Mouse (Mus musculus) liver, postnatal 0 days (tissue): ENCODE data around the gene Tbc1d14. TPM values are rescaled to one million over a fixed set of nuclear protein-coding genes. Genes with fewer than 3 reads are reported as not detected.

Source experiments
- ATAC-seq: fragments of 200-750 bp; cut with Nextera tagmentation; 2 replicates; pipeline ENCODE4 v1.8.0; 2017; ENCODE audit warnings: mild to moderate bottlenecking, moderate library complexity
- DNase-seq: peaks from one replicate; pipeline ENCODE4 v3.0.0-alpha.2; 2016
- H3K27ac ChIP-seq: fragments of 300-500 bp; sonication (generic); 2 replicates; pipeline ENCODE4 v1.5.1; 2014; ENCODE audit warnings: antibody characterized with exemption, moderate library complexity, mild to moderate bottlenecking, low read depth
- H3K27me3 ChIP-seq: fragments of 300-500 bp; sonication (generic); 2 replicates; pipeline ENCODE4 v1.6.1; 2014; ENCODE audit warnings: low read length, control low read depth, mixed read lengths; ENCODE audit not compliant: insufficient read depth
- H3K36me3 ChIP-seq: fragments of 300-500 bp; sonication (generic); replicated peaks from 2 replicates; pipeline ENCODE4 v1.6.1; 2014; ENCODE audit warnings: mild to moderate bottlenecking, control low read depth, low read length, moderate library complexity, mixed read lengths; ENCODE audit not compliant: insufficient read depth
- H3K4me1 ChIP-seq: fragments of 300-500 bp; sonication (generic); 2 replicates; pipeline ENCODE4 v1.6.1; 2014; ENCODE audit warnings: antibody characterized with exemption, mild to moderate bottlenecking, control low read depth; ENCODE audit not compliant: insufficient read depth
- H3K4me2 ChIP-seq: fragments of 300-500 bp; sonication (generic); 2 replicates; pipeline ENCODE4 v1.6.1; 2014; ENCODE audit warnings: low read depth, mild to moderate bottlenecking, low read length, moderate library complexity, mixed read lengths
- H3K4me3 ChIP-seq: fragments of 300-500 bp; sonication (generic); 2 replicates; pipeline ENCODE4 v1.5.1; 2014; ENCODE audit warnings: low read depth, low read length
- H3K9ac ChIP-seq: fragments of 300-500 bp; sonication (generic); replicated peaks from 2 replicates; pipeline ENCODE4 v1.6.1; 2014; ENCODE audit warnings: mild to moderate bottlenecking, moderate library complexity
- H3K9me3 ChIP-seq: fragments of 300-500 bp; sonication (generic); 2 replicates; pipeline ENCODE4 v1.6.1; 2016; ENCODE audit warnings: mild to moderate bottlenecking, control low read depth, low read length, mixed read lengths
- CTCF ChIP-seq: sonication (generic); IDR thresholded peaks from 2 replicates; pipeline ENCODE4 v1.5.1; 2016; ENCODE audit warnings: antibody characterized with exemption, low read depth
- EP300 ChIP-seq: IDR thresholded peaks from 2 replicates; pipeline ENCODE4 v1.6.1; 2016; ENCODE audit warnings: antibody characterized with exemption, low read depth, mild to moderate bottlenecking
- WGBS: fragments of 180-500 bp; shearing (Covaris S2); extraction: QIAGEN DNeasy Blood & Tissue Kit; methylation state at CpG from one replicate; pipeline ENCODE4 v1.1.7; 2014; ENCODE audit not compliant: insufficient replicate concordance; 5-methylcytosine and 5-hydroxymethylcytosine counted together
- polyA plus RNA-seq: library from polyadenylated mRNA; unstranded; fragments of >200 nt; fragmentation: Nextera tagmentation; extraction: Ambion mirVana; gene quantifications from 2 replicates; pipeline ENCODE4 v1.2.1, GENCODE M21; 2015

Gene Tbc1d14
- polyA plus RNA-seq, 1 experiment from 2014 or later = 6.5 TPM

GRCm38 (mm10) chr5:36464709-36465661 is 128.1 kb downstream of the Tbc1d14 start, which contains the start of gene Grpel1:
Gene Grpel1 (plus strand): TSS chr5:36464998.
- peaks cover 9% of the 10 kb centered on the region for H3K36me3 ChIP-seq
- DNase-seq = peak; percentile 98
- H3K27me3 ChIP-seq = no peaks in the 10 kb centered on the region
- H3K4me1 ChIP-seq = peaks cover 19% of the 10 kb centered on the region
- TF ChIP-seq EP300 (no peak), CTCF (0 out of 2 replicates have a peak, but pooled peaks have one; percentile 1)
- peak; percentile 94 for ATAC-seq
- 1% methylated on average over 68 of the region's 68 CpGs for WGBS
- H3K27ac ChIP-seq = peak within 1 kb of the TSS; percentile 99
- peak within 1 kb of the TSS; percentile 94 for H3K9ac ChIP-seq
- peak within 1 kb of the TSS; percentile 94 for H3K4me2 ChIP-seq
- peak within 1 kb of the TSS; percentile 99 for H3K4me3 ChIP-seq
- no peaks in the 10 kb centered on the region for H3K9me3 ChIP-seq

GRCm38 (mm10) chr5:36463391-36463790 is 129.7 kb downstream of the Tbc1d14 start:
- no peak overlapping the region for H3K4me2 ChIP-seq
- whole genome bisulfite sequencing = 68% methylated on average over 5 of the region's 5 CpGs
- ATAC-seq = no peak
- H3K9ac ChIP-seq = no peak overlapping the region
- DNase-seq = no peak
- H3K4me3 ChIP-seq = no peak overlapping the region
- no peaks in the 10 kb centered on the region for H3K27me3 ChIP-seq
- H3K27ac ChIP-seq = no peak overlapping the region
- H3K9me3 ChIP-seq = no peaks in the 10 kb centered on the region
- H3K4me1 ChIP-seq = peaks cover 19% of the 10 kb centered on the region
- H3K36me3 ChIP-seq = no peaks in the 10 kb centered on the region
- TF ChIP-seq EP300 = no peak
- TF ChIP-seq CTCF = no peak

- no peak overlapping the region for H3K4me3 ChIP-seq
- no peaks in the 10 kb centered on the region for H3K36me3 ChIP-seq
- WGBS = 10% methylated on average over 7 of the region's 7 CpGs
- no peaks in the 10 kb centered on the region for H3K9me3 ChIP-seq
- H3K4me1 ChIP-seq = peaks cover 19% of the 10 kb centered on the region
- no peak for ATAC-seq
- no peaks in the 10 kb centered on the region for H3K27me3 ChIP-seq
- no peak overlapping the region for H3K9ac ChIP-seq
- peak; percentile 96 for TF ChIP-seq CTCF
- no peak for TF ChIP-seq EP300
- DNase-seq = peak; percentile 89
- no peak overlapping the region for H3K27ac ChIP-seq
- no peak overlapping the region for H3K4me2 ChIP-seq
Observed at GRCm38 (mm10) chr5:36462810-36463209, 130.3 kb downstream of the Tbc1d14 start.

GRCm38 (mm10) chr5:36461231-36461630 is 131.8 kb downstream of the Tbc1d14 start:
- Histone ChIP-seq H3K4me1 (peaks cover 14% of the 10 kb centered on the region), H3K4me3 (no peak overlapping the region), H3K4me2 (no peak overlapping the region), H3K9ac (no peak overlapping the region), H3K27ac (no peak overlapping the region), H3K36me3 (no peaks in the 10 kb centered on the region), H3K9me3 (no peaks in the 10 kb centered on the region), H3K27me3 (no peaks in the 10 kb centered on the region)
- DNase-seq (no peak), ATAC-seq (no peak)
- 48% methylated on average over 2 of the region's 2 CpGs for WGBS
- TF ChIP-seq CTCF (no peak), EP300 (no peak)

GRCm38 (mm10) chr5:36460712-36461111 is 132.4 kb downstream of the Tbc1d14 start:
- Histone ChIP-seq H3K4me3 (no peak overlapping the region), H3K4me2 (no peak overlapping the region), H3K9me3 (no peaks in the 10 kb centered on the region), H3K27me3 (no peaks in the 10 kb centered on the region), H3K9ac (no peak overlapping the region), H3K36me3 (no peaks in the 10 kb centered on the region), H3K27ac (no peak overlapping the region), H3K4me1 (peaks cover 9% of the 10 kb centered on the region)
- DNase-seq (no peak), ATAC-seq (no peak)
- TF ChIP-seq CTCF (no peak), EP300 (no peak)
- WGBS = 81% methylated on average over 2 of the region's 2 CpGs

- H3K27ac ChIP-seq = no peak overlapping the region
- H3K27me3 ChIP-seq = no peaks in the 10 kb centered on the region
- ATAC-seq = 0 out of 2 replicates have a peak, but pooled peaks have one; percentile 15
- H3K36me3 ChIP-seq = no peaks in the 10 kb centered on the region
- no peak overlapping the region for H3K4me2 ChIP-seq
- 9% methylated on average over 4 of the region's 4 CpGs for WGBS
- no peak overlapping the region for H3K9ac ChIP-seq
- peaks cover 3% of the 10 kb centered on the region for H3K4me1 ChIP-seq
- no peak overlapping the region for H3K4me3 ChIP-seq
- peak; percentile 65 for DNase-seq
- TF ChIP-seq EP300 = no peak
- TF ChIP-seq CTCF = peak; percentile 78
- no peaks in the 10 kb centered on the region for H3K9me3 ChIP-seq
Observed at GRCm38 (mm10) chr5:36458926-36459325, 134.2 kb downstream of the Tbc1d14 start.
